Mouse (Mus musculus) thymus, adult 2 months (tissue): Measurements from ENCODE around the gene 1700008P02Rik. TPM values are rescaled to one million over a fixed set of nuclear protein-coding genes. Genes with fewer than 3 reads are reported as not detected.
"Not testable (repeated sequence)": the region's sequence is repeated elsewhere in the genome, so short reads cannot be mapped to it uniquely, and the experiment has no call there.

Source experiments
- DNase-seq: peaks from one replicate; pipeline ENCODE4 v3.0.0; 2021
- H3K27ac ChIP-seq: fragments of 200-500 bp; 2 replicates; pipeline ENCODE4 v1.5.1; 2012; ENCODE audit warnings: low read length, control low read depth; ENCODE audit not compliant: control insufficient read depth, insufficient read depth
- H3K27me3 ChIP-seq: fragments of 200-500 bp; 2 replicates; pipeline ENCODE4 v1.6.1; 2012; ENCODE audit warnings: mild to moderate bottlenecking, low read length, moderate library complexity, mixed read lengths; ENCODE audit not compliant: control insufficient read depth, insufficient read depth
- H3K36me3 ChIP-seq: fragments of 200-500 bp; 2 replicates; pipeline ENCODE4 v1.6.1; 2012; ENCODE audit warnings: mild to moderate bottlenecking, low read length, moderate library complexity; ENCODE audit not compliant: control insufficient read depth, insufficient read depth
- H3K4me1 ChIP-seq: fragments of 200-500 bp; replicated peaks from 2 replicates; pipeline ENCODE4 v1.6.1; 2012; ENCODE audit warnings: low read length; ENCODE audit not compliant: control insufficient read depth, insufficient read depth
- H3K4me3 ChIP-seq: fragments of 200-500 bp; 2 replicates; pipeline ENCODE4 v1.5.1; 2012; ENCODE audit warnings: mild to moderate bottlenecking, low read length, control low read depth, moderate library complexity; ENCODE audit not compliant: control insufficient read depth, insufficient read depth
- CTCF ChIP-seq: fragments of 200-500 bp; IDR thresholded peaks from 2 replicates; pipeline ENCODE4 v1.5.1; 2012; ENCODE audit warnings: mild to moderate bottlenecking, control low read depth, low read length, moderate library complexity, borderline replicate concordance; ENCODE audit not compliant: control insufficient read depth, poor library complexity, insufficient read depth; ENCODE audit errors: extremely low read depth
- POLR2A ChIP-seq: fragments of 200-500 bp; IDR thresholded peaks from 2 replicates; pipeline ENCODE4 v1.6.1; 2012; ENCODE audit warnings: mild to moderate bottlenecking, low read length, control low read depth, moderate library complexity; ENCODE audit not compliant: control insufficient read depth, poor library complexity, insufficient read depth; ENCODE audit errors: extremely low read depth
- WGBS: fragments of 180-500 bp; shearing (Covaris S2); methylation state at CpG from one replicate; pipeline ENCODE4 v1.1.7; 2018; 5-methylcytosine and 5-hydroxymethylcytosine counted together
- polyA plus RNA-seq: library from polyadenylated mRNA; depleted of rRNA; stranded (reverse); fragments of >200 nt; gene quantifications from 2 replicates; pipeline ENCODE4 v1.2.3, GENCODE M21; 2012; rRNA removed

1700008P02Rik gene
- not detected in 2 replicates for polyA plus RNA-seq

DNA sequence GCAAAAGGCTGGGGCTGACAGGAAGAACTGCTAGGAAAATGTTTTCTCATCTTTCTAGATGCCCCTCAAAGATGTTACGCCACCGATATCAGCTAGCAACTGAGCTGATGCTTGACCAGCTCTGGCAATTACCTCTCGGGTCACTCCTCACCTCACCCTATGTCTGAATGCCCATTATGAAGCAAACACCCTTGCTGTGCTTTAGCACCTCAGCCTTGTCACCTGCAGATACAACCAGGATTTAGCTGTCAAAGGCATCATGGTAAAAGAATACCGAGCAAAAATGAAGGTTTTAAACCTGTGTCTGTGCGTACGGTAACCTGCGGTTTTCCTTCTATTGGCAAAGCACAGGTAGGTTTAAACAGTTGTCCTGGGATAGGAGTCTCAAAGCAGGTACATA, at the start of gene 1700008P02Rik:
1700008P02Rik (minus strand) TSS at position 101 of the 400 bp plus-strand sequence.
- no peak within 1 kb of the TSS for H3K4me3 ChIP-seq
- no peaks in the 10 kb centered on the region for H3K27me3 ChIP-seq
- DNase-seq, result no peak
- H3K4me1 ChIP-seq, result no peaks in the 10 kb centered on the region
- TF ChIP-seq POLR2A, result no peak
- no peak for TF ChIP-seq CTCF
- WGBS, result 98% methylated on average over 7 of the region's 7 CpGs
- no peak within 1 kb of the TSS for H3K27ac ChIP-seq
- H3K36me3 ChIP-seq, result no peaks in the 10 kb centered on the region

DNA sequence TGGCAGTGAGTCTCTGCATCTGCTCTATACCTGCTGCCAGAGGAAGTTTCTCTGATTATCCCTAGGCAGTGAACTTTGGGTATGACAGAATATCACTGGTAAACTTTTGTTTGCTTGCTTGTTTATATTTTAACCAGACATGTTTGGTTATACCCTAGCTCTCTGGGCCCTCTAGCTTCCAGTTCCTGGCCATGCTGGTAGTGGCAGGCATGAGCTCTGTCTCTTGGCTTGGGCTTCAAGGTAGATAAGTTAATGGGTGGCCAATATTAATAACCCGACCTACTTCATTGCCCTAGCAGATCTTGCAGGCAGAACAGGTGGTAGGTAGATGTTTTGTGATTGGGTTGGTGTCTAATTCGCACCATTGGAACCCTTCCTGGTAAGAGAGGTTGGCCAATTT, 29.2 kb upstream of the 1700008P02Rik start:
- H3K4me3 ChIP-seq, result no peak overlapping the region
- TF ChIP-seq POLR2A, result no peak
- TF ChIP-seq CTCF, result no peak
- H3K36me3 ChIP-seq, result no peaks in the 10 kb centered on the region
- H3K4me1 ChIP-seq, result no peaks in the 10 kb centered on the region
- 85% methylated on average over 2 of the region's 2 CpGs for WGBS
- no peak for DNase-seq
- H3K27me3 ChIP-seq, result no peaks in the 10 kb centered on the region
- no peak overlapping the region for H3K27ac ChIP-seq

DNA sequence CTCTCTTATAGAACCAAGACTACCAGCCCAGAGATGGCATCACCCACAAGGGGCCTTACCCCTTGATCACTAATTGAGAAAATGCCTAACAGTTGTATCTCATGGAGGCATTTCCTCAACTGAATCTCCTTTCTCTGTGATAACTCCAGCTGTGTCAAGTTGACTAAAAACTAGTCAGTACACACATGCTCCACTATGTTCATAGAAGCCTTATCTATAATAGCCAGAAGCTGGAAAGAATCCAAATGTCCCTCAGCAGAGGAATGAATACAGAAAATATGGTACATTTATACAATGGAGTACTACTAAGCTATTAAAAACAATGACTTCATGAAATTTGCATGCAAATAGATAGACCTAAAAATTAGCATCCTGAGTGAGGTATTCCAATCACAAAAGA, 17.9 kb upstream of the 1700008P02Rik start:
- not testable (repeated sequence) for H3K4me1 ChIP-seq, H3K27ac ChIP-seq, H3K4me3 ChIP-seq, DNase-seq, H3K27me3 ChIP-seq, H3K36me3 ChIP-seq

DNA sequence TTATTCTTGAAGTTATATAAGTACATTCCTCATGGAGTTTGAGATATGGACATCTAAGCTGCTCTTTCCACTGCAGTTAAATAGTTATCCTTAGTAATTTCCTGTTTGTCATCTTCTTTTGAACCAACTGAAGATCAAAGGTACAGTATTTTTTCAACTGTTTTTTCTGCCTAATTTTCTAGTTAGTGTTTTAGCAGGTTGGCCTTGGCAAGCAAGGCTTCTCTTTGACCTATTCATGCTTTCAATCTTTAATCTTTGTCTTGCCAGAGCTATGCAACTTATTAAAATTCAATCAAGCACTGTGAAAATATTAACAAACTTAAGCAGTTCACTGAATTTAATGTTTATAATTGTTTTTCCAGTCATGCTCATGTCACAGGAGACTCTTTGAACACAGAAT, 14.0 kb upstream of the 1700008P02Rik start:
- no peak overlapping the region for H3K4me3 ChIP-seq
- no peak overlapping the region for H3K27ac ChIP-seq
- TF ChIP-seq POLR2A (no peak), CTCF (no peak)
- H3K27me3 ChIP-seq, result no peaks in the 10 kb centered on the region
- H3K36me3 ChIP-seq, result no peaks in the 10 kb centered on the region
- no peaks in the 10 kb centered on the region for H3K4me1 ChIP-seq
- no peak for DNase-seq

DNA sequence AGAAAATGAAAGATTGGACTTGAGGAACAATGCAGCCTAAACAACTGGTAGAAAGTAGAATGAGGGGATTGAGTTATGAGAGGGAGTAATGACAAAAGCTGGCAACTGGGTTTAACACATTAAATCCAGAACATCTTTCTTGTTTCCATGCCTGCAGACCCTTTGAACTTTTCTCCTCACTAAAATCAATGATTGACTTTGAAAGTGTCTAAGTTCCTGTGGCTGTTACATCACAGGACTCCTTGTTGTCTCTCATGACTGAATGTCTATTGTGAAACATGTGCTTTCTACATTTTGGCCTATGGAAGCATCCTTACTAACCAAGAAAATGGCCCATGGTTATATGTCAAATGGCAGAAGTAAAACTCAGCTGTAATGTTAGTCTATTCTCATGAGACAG, 2.4 kb downstream of the 1700008P02Rik start:
- H3K4me1 ChIP-seq, result no peaks in the 10 kb centered on the region
- DNase-seq, result no peak
- no peak overlapping the region for H3K27ac ChIP-seq
- no peaks in the 10 kb centered on the region for H3K36me3 ChIP-seq
- TF ChIP-seq POLR2A (no peak), CTCF (no peak)
- no peak overlapping the region for H3K4me3 ChIP-seq
- no peaks in the 10 kb centered on the region for H3K27me3 ChIP-seq
